Mouse (Mus musculus) layer of hippocampus, adult 18-20 months (tissue): ENCODE measurements around the gene Muc1. TPM values are rescaled to one million over a fixed set of nuclear protein-coding genes. Genes with fewer than 3 reads are reported as not detected.
A peak's percentile ranks its signal among the peaks of the same experiment; 100 is the strongest.
"Not testable (repeated sequence)": the region's sequence is repeated elsewhere in the genome, so short reads cannot be mapped to it uniquely, and the experiment has no call there.

Experiments
- DNase-seq, 2 experiments: peaks; one replicate each; pipeline ENCODE4 v3.0.0; 2022; ENCODE audit warnings: low spot score in 2 of 2
- total RNA-seq, 2 experiments: library from RNA; stranded (reverse); gene quantifications; 2 replicates each; pipeline ENCODE4 v1.2.3; 2021

The Muc1 gene
- total RNA-seq, 2 experiments from 2014 or later: 0.71 to 0.84 TPM

GRCm38 (mm10) chr3:89209731-89210130, 19.1 kb upstream of the Muc1 start:
- no peak for DNase-seq

- DNase-seq: no peak
Measured at GRCm38 (mm10) chr3:89210162-89210561, 18.7 kb upstream of the Muc1 start.

DNA sequence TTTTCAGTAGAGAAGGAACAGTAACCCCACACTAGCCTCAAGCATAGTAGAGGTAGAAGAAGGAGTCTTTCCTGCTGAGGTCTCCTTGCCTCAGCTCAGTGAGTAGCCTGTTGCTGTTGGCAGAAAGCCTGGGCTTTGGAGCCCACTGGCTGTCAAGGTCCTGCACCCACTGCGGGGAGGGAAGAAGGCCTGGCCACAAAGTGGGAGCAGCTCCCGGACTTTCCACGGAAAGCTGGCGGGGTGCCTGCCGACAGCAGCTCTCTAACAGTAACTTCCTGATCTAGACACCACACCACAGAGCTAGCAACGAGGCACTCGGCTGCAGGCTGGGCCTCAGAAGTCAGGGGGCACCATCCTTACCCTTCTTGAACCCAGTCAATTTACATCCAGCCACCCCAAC, 18.1 kb upstream of the Muc1 start:
- DNase-seq: no peak

DNA sequence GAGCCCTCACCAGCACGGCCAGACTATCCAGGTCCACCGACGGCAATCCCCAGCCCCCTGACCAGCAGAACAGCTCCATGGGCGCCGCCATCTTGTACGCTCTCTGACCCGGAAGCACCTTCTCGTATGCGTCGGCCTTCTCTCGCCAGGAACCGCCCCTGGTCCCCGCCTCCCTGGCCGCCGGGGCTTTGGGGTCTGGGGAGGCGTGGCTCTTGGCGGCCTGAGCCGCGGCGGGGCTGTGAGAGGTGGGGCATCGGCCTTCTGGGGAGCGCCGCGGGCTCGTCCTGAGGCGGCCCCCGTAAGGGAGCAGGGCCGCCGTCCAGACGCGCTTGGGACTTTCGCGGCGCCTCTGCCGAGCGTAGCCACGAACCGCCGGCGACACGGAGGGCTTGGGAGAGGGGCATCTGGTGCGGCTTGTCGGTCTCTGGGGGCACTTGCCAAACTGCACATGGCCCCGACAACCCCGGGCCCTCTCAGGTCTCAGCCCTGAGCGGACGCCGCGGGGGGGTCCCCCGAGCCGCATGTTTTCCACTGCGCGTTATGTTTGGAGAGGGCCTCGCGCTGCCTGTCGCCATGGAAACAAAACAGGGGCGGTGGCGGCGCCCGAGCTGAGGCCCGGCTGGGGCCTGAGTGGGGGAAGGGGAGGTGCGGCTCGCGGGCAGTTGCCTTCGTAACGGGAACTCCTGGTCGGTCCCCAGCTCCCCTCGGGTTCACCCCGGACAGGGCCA, 14.9 kb upstream of the Muc1 start:
- DNase-seq: peak; percentile 90 to 94

- peak in 1 of 2 experiments; percentile 36 for DNase-seq
Measured at GRCm38 (mm10) chr3:89214681-89215411, 14.0 kb upstream of the Muc1 start, which contains the start of gene Thbs3. TSS of gene Thbs3 (plus strand) at chr3:89215180.

- peak; percentile 71 to 92 for DNase-seq
Measured at GRCm38 (mm10) chr3:89215853-89216252, 13.0 kb upstream of the Muc1 start.

- not testable (repeated sequence) for DNase-seq
Measured at GRCm38 (mm10) chr3:89216407-89216806, 12.4 kb upstream of the Muc1 start.

GRCm38 (mm10) chr3:89218271-89218670, 10.6 kb upstream of the Muc1 start:
- no peak for DNase-seq

DNA sequence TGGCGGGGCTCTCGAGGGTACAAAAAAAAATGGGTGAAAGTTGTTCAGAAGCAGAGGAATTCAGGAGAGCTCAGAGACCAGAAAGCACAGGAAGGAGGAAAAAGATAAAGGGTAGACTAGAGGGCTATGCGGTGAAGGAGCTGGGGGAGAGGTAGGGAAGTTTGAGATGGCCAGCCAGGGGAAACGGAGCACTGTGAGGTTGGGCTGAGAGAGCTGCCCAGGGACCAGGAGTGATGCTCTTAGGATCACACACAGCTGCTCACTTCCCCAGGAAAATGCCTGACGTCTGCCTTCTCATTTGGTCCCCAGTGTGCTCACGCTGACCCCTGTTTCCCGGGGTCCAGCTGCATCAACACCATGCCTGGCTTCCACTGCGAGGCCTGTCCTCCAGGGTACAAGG, 9.3 kb upstream of the Muc1 start:
- no peak for DNase-seq

GRCm38 (mm10) chr3:89221167-89221566, 7.7 kb upstream of the Muc1 start:
- DNase-seq: no peak

GRCm38 (mm10) chr3:89224796-89225195, 4.1 kb upstream of the Muc1 start:
- no peak for DNase-seq

DNA sequence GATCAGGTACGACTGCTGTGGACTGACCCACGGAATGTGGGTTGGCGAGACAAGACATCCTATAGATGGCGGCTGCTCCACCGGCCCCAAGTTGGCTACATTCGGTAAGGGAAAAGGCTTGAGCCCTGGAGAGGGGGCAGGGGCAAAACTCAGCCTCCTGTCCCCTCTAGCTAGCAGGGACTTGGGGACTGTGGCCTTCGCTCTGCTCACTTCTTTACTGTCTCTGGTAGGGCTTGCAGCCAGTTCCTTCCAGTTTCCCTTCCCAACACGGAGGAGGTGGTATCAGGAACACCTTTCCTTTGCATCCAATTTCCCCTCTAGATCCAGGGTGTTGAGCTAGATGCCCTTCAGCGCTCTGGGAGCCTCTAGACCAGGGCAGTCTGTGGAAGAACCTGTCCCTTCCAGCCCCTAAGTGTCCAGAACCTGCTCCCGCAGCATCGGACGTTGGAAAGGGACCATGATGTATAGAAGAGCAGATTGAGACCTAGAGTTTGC, 3.5 kb upstream of the Muc1 start:
- DNase-seq: no peak

DNA sequence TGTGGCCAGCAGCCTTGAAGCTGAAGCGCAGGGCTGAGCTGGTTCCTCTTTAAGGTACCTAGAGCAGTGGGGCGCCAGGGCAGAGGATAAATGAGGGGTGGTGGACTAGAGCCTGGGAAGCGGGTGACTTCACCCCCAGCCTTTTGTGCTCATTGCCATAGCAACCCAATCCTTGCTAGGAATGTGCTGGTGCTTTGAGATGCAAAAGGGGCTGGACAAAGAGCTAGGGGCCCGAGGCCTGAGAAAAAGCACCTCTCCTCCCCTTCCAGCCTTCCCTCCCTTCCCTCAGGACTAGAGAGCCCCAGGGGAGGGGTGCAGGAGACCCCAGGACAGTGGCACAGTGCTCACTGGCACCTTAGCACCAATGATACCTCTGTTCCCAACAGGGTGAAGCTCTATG, 2.9 kb upstream of the Muc1 start:
- DNase-seq: peak in 1 of 2 experiments; percentile 59

GRCm38 (mm10) chr3:89226361-89226760, 2.5 kb upstream of the Muc1 start:
- no peak for DNase-seq

- no peak for DNase-seq
Measured at GRCm38 (mm10) chr3:89226900-89227299, 2.0 kb upstream of the Muc1 start, which contains the start of gene Mtx1. TSS of gene Mtx1 (minus strand) at chr3:89227088.

GRCm38 (mm10) chr3:89227307-89228179, 1.3 kb upstream of the Muc1 start:
- DNase-seq: peak; percentile 93 to 97

DNA sequence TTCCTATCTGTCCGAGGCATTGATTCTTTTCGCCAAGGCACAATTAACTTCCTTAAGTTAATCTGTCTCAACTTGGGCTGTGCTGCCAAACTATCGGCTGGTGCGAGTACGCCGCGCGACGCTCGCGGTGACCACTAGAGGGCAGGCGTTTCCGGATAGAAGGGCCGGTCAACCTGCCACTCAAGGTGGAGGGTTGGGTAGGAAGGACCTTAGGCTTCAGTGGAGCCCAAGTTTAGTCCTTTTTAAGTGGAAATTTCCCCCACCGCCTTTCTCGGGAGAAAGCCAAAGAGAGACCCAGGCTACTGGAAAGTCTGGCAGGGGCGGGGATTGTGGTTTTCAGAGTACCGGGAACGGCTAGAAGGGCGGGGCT, 692 bp upstream of the Muc1 start:
- DNase-seq: peak; percentile 73 to 90

DNA sequence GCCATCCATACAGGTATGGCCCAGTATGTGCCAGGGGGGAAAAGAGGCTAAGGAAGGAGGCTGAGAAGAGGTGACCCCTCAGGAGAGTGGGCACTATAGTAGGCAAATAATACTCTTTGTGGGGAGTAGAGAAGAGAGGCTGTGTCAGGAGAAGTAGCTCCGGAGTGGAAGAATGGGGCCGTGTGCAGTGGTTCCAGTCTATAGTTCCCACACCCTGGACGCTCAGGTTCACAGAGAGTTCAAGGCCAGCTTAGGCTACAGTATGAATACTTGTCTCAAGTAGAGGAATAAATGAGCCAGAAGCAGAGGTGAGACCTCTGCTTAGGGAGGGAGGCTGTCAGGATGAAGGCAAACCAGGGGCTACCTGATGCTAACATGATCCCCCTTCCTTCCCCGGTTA, 419 bp downstream of the Muc1 start:
- DNase-seq: no peak

GRCm38 (mm10) chr3:89230561-89230960, 1.7 kb downstream of the Muc1 start:
- DNase-seq: no peak

DNA sequence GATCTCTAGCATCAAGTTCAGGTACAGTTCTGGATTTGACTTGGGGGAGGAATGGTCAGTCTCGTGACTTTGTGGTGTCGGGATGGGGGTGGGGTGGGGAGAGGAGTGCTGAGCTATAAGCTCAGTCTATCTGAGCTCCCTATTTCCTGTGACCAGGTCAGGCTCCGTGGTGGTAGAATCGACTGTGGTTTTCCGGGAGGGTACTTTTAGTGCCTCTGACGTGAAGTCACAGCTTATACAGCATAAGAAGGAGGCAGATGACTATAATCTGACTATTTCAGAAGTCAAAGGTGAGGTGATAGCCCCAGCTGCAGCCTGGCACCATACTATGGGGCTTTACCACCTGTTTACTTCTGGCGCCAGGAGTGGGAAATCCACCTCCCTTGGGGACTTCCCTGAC, 2.5 kb downstream of the Muc1 start:
- DNase-seq: no peak

DNA sequence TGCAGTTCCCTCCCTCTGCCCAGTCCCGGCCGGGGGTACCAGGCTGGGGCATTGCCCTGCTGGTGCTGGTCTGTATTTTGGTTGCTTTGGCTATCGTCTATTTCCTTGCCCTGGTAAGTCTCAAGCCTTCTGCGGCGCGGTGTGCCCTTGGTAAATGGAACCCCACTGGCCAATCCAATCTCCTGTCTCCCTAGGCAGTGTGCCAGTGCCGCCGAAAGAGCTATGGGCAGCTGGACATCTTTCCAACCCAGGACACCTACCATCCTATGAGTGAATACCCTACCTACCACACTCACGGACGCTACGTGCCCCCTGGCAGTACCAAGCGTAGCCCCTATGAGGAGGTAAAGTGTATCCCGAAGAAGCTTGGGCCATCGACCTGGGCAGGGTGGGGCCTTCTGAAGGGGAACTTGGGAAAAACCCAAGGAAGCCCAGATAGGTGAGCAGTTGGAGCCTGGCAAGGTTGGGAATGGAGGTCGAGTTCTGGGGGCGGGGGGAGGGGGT, 3.0 kb downstream of the Muc1 start:
- DNase-seq: no peak
